Mouse (Mus musculus) heart, adult 11 months (tissue): Measurements from ENCODE around the gene Lrrc15.

Source experiments
- DNase-seq: peaks from one replicate; pipeline ENCODE4 v3.0.0; 2022

Lrrc15 gene

GRCm38 (mm10) chr16:30235577-30235976 is 47.5 kb downstream of the Lrrc15 start:
- DNase-seq: no peak

- DNase-seq: no peak
These were observed 48.2 kb downstream of the Lrrc15 start for GRCm38 (mm10) chr16:30234636-30235546.

- DNase-seq: no peak
These were observed 49.0 kb downstream of the Lrrc15 start for GRCm38 (mm10) chr16:30234077-30234476.

DNA sequence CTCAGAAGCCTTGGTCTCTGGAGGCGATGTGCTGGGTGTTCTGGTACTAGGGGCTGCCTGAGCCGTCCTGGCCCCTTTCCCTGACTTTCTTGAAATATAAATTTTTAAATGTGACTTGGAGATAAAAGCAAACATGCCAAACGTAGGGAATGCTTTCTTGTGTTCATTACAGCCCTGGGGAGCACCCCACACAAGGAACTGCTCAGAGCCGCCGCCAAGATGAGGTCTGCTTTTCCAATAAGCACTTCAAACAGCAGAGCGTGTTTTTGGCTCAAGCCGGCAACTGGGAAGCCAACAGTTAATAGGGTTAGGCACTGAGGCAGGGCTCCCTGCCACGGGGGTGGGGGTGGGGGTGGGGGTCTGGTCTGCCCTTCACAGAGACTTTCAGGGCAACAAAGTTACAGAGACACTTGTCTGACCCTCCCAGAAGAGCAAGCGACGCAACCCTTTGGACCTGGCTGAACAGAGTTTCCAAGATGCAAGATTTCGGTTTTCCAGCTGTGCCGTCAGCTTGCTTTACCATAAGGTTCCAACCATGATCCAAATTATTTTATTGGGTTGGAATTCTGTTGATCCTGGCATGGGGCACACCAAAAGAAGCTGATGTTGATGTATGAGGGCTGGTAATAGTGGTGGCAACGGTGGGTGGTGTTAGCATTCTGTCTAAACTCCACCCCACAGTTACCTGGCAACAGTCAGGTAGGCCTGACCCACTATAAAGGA is 51.0 kb downstream of the Lrrc15 start:
- no peak for DNase-seq

DNA sequence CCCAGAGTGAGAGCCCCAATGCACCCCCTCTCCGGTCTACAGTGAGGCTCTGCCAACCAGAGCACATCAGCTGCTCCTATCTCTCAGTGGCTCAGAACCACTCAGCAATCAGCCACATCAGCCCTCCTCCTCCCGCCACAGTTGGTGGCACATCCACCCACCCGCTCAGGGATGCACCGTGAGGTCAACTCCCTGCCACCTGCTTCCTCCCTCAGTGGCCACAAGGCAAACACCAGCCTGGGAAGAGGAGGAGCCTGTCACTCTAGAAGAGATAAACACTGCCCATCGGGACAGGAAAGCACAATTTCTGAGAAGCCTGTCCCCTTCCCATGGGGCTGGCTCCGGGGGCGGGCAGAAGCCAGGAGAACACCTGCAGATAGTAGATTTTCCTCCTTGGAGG is 55.7 kb downstream of the Lrrc15 start:
- DNase-seq: no peak

GRCm38 (mm10) chr16:30221161-30221782 is 61.8 kb downstream of the Lrrc15 start:
- no peak for DNase-seq
